Mouse (Mus musculus) bone marrow, adult 2 months (tissue): ENCODE measurements around the gene Tmem39b.

Experiments
- CTCF ChIP-seq: fragments of 200-500 bp; IDR thresholded peaks from 2 replicates; pipeline ENCODE4 v1.5.1; 2011; ENCODE audit warnings: low read length, control low read depth; ENCODE audit not compliant: control insufficient read depth, insufficient read depth
- POLR2A ChIP-seq: fragments of 200-500 bp; IDR thresholded peaks from 2 replicates; pipeline ENCODE4 v1.6.1; 2011; ENCODE audit warnings: low read depth, mild to moderate bottlenecking, control low read depth, low read length, borderline replicate concordance; ENCODE audit not compliant: control insufficient read depth

DNA sequence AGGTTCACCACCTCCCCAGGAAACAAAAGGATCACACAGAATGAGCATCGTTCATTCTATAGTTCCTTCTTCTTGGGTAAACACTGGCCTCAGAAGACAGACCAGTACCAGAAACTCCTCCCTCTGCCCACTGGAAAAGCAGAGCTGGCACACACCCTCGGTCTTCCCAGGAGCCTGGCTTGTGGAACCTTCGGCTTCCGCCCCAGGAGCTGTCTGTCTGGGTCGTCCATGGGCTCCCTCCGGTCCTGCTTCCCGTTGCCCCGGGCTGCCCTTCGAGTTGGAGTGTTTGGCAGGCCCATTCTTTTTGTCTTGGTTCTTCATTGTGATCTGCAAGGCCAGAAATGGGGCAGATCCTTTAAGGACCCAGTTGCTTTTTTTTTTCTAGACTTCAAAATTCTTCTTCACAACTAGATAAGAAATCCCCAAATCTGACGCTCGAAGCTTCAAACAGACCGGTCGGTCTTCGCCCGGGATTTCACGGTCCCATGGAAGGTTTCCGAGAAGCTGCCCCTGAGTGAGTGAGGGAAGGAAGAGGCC is 56.5 kb downstream of the Tmem39b start:
- TF ChIP-seq CTCF (no peak), POLR2A (no peak)
